Mouse (Mus musculus) spleen, adult 2 months (tissue): ENCODE measurements around the gene Lyl1. TPM values are rescaled to one million over a fixed set of nuclear protein-coding genes. Genes with fewer than 3 reads are reported as not detected.
A peak's percentile ranks its signal among the peaks of the same experiment; 100 is the strongest.

Experiments used
- DNase-seq, 2 experiments: peaks; one replicate each; pipeline versions ENCODE4 v3.0.0 to v3.0.0-alpha.2; 2012 to 2021; ENCODE audit warnings: low spot score in 2 of 2, low read depth in 1 of 2
- H3K27ac ChIP-seq: fragments of 200-500 bp; 2 replicates; pipeline ENCODE4 v1.5.1; 2012; ENCODE audit warnings: low read length, inconsistent platforms; ENCODE audit not compliant: insufficient read depth
- H3K27me3 ChIP-seq: fragments of 200-500 bp; 2 replicates; pipeline ENCODE4 v1.6.1; 2012; ENCODE audit warnings: mild to moderate bottlenecking, moderate library complexity, low read length, inconsistent platforms; ENCODE audit not compliant: control insufficient read depth, insufficient read depth
- H3K36me3 ChIP-seq: fragments of 200-500 bp; 2 replicates; pipeline ENCODE4 v1.6.1; 2012; ENCODE audit warnings: mild to moderate bottlenecking, low read length, inconsistent platforms; ENCODE audit not compliant: control insufficient read depth, insufficient read depth
- H3K4me1 ChIP-seq: fragments of 200-500 bp; 2 replicates; pipeline ENCODE4 v1.6.1; 2011; ENCODE audit warnings: inconsistent platforms; ENCODE audit not compliant: control insufficient read depth, insufficient read depth, insufficient read length
- H3K4me3 ChIP-seq: fragments of 200-500 bp; 2 replicates; pipeline ENCODE4 v1.5.1; 2011; ENCODE audit warnings: mild to moderate bottlenecking, inconsistent platforms; ENCODE audit not compliant: insufficient read depth, insufficient read length; ENCODE audit errors: extremely low read depth
- CTCF ChIP-seq: fragments of 200-500 bp; IDR thresholded peaks from 2 replicates; pipeline ENCODE4 v1.5.1; 2011; ENCODE audit warnings: mild to moderate bottlenecking, inconsistent platforms; ENCODE audit not compliant: insufficient read depth, insufficient read length, insufficient replicate concordance; ENCODE audit errors: extremely low read depth
- POLR2A ChIP-seq: fragments of 200-500 bp; IDR thresholded peaks from 2 replicates; pipeline ENCODE4 v1.6.1; 2011; ENCODE audit warnings: low read depth, low read length, inconsistent platforms
- WGBS: fragments of 180-500 bp; shearing (Covaris S2); methylation state at CpG from one replicate; pipeline ENCODE4 v1.1.7; 2018; 5-methylcytosine and 5-hydroxymethylcytosine counted together
- polyA plus RNA-seq: library from polyadenylated mRNA; depleted of rRNA; stranded (reverse); fragments of >200 nt; gene quantifications from 2 replicates; pipeline ENCODE4 v1.2.3, GENCODE M21; 2012

The Lyl1 gene
- polyA plus RNA-seq, 1 experiment, result 90.0 TPM

- Histone ChIP-seq H3K27ac (no peak overlapping the region), H3K4me1 (peaks cover 4% of the 10 kb centered on the region; the same call in 1 of the 2 replicates), H3K4me3 (no peak overlapping the region), H3K36me3 (no peaks in the 10 kb centered on the region), H3K27me3 (no peaks in the 10 kb centered on the region)
- WGBS, result 79% methylated on average over 6 of the region's 6 CpGs
- no peak for DNase-seq
- TF ChIP-seq CTCF (no peak), POLR2A (no peak)
Observed at GRCm38 (mm10) chr8:84732996-84733395, 31.7 kb downstream of the Lyl1 start.

GRCm38 (mm10) chr8:84733959-84734358 is 32.7 kb downstream of the Lyl1 start:
- DNase-seq, result no peak
- no peak for TF ChIP-seq POLR2A
- no peak for TF ChIP-seq CTCF
- Histone ChIP-seq H3K36me3 (no peaks in the 10 kb centered on the region), H3K27me3 (no peaks in the 10 kb centered on the region), H3K4me1 (peaks cover 4% of the 10 kb centered on the region; the same call in 1 of the 2 replicates), H3K4me3 (no peak overlapping the region), H3K27ac (no peak overlapping the region)
- WGBS, result 92% methylated on average over 6 of the region's 6 CpGs

DNA sequence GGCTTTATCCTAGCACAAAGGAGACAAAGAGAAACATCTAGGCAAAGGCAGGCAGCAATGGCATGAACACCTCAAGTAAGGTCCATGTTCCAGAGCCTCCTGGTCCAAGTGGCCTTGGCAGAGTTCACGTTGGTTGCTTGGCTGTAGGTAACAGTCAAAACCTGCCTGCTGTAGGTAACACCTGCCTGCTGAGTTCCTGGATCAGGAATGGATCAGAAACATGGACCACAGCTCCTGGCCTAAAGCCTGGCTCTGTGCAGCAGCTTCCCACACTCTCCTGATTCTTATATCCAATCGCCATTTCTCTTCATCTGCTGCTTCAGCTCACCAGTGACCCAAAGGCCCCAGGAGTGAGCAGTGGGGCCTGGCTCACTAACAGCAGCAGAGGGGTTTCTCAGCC is 33.4 kb downstream of the Lyl1 start:
- Histone ChIP-seq H3K27me3 (no peaks in the 10 kb centered on the region), H3K27ac (no peak overlapping the region), H3K36me3 (no peaks in the 10 kb centered on the region), H3K4me1 (peaks cover 4% of the 10 kb centered on the region; the same call in 1 of the 2 replicates), H3K4me3 (no peak overlapping the region)
- no peak for DNase-seq
- 98% methylated on average over 2 of the region's 2 CpGs for WGBS
- no peak for TF ChIP-seq CTCF
- no peak for TF ChIP-seq POLR2A

GRCm38 (mm10) chr8:84735597-84735996 is 34.3 kb downstream of the Lyl1 start:
- DNase-seq, result no peak
- Histone ChIP-seq H3K27ac (no peak overlapping the region), H3K36me3 (no peaks in the 10 kb centered on the region), H3K4me1 (peaks cover 4% of the 10 kb centered on the region; the same call in 1 of the 2 replicates), H3K27me3 (no peaks in the 10 kb centered on the region), H3K4me3 (no peak overlapping the region)
- no peak for TF ChIP-seq POLR2A
- no peak for TF ChIP-seq CTCF
- WGBS, result 71% methylated on average over 2 of the region's 2 CpGs

GRCm38 (mm10) chr8:84736521-84736920 is 35.3 kb downstream of the Lyl1 start:
- WGBS, result 86% methylated on average over 4 of the region's 4 CpGs
- no peak for DNase-seq
- H3K4me3 ChIP-seq, result no peak overlapping the region
- H3K27ac ChIP-seq, result no peak overlapping the region
- H3K4me1 ChIP-seq, result peaks cover 4% of the 10 kb centered on the region; the same call in 1 of the 2 replicates
- TF ChIP-seq POLR2A, result no peak
- H3K36me3 ChIP-seq, result no peaks in the 10 kb centered on the region
- H3K27me3 ChIP-seq, result no peaks in the 10 kb centered on the region

- no peak for TF ChIP-seq POLR2A
- peak; percentile 99 for TF ChIP-seq CTCF
- 3% methylated on average over 16 of the region's 16 CpGs for WGBS
- peaks cover 4% of the 10 kb centered on the region; the same call in 1 of the 2 replicates for H3K4me1 ChIP-seq
- no peaks in the 10 kb centered on the region for H3K36me3 ChIP-seq
- H3K27ac ChIP-seq, result peak overlapping the region; percentile 4; the same call in 1 of the 2 replicates
- H3K4me3 ChIP-seq, result peak overlapping the region; percentile 34; the same call in 1 of the 2 replicates
- DNase-seq, result peak; percentile 63 to 79
- H3K27me3 ChIP-seq, result no peaks in the 10 kb centered on the region
Observed at GRCm38 (mm10) chr8:84737608-84738007, 36.4 kb downstream of the Lyl1 start.

- H3K36me3 ChIP-seq, result no peaks in the 10 kb centered on the region
- no peak for TF ChIP-seq POLR2A
- TF ChIP-seq CTCF, result no peak
- 66% methylated on average over 10 of the region's 10 CpGs for WGBS
- no peak overlapping the region for H3K4me3 ChIP-seq
- DNase-seq, result no peak
- no peaks in the 10 kb centered on the region for H3K27me3 ChIP-seq
- peaks cover 4% of the 10 kb centered on the region; the same call in 1 of the 2 replicates for H3K4me1 ChIP-seq
- H3K27ac ChIP-seq, result no peak overlapping the region
Observed at GRCm38 (mm10) chr8:84738266-84738665, 37.0 kb downstream of the Lyl1 start.
